Mouse (Mus musculus) adrenal gland, postnatal 4 days (tissue): Measurements from ENCODE around the gene Lamtor3. TPM values are rescaled to one million over a fixed set of nuclear protein-coding genes. Genes with fewer than 3 reads are reported as not detected.
"Not testable (repeated sequence)": the region's sequence is repeated elsewhere in the genome, so short reads cannot be mapped to it uniquely, and the experiment has no call there.

ENCODE experiments used
- DNase-seq, 2 experiments: peaks; one replicate each; pipeline ENCODE4 v3.0.0; 2021 to 2022; ENCODE audit warnings: low spot score in 2 of 2, mixed read lengths in 2 of 2
- total RNA-seq, 2 experiments: library from RNA; stranded (reverse); gene quantifications; 2 replicates each; pipeline ENCODE4 v1.2.3; 2021

Gene Lamtor3
- total RNA-seq, 2 experiments from 2014 or later: 63.6 to 68.8 TPM

- DNase-seq: no peak
These were observed 41.1 kb downstream of the Lamtor3 start for GRCm38 (mm10) chr3:137959456-137959855.

- DNase-seq: no peak
These were observed 43.6 kb downstream of the Lamtor3 start for GRCm38 (mm10) chr3:137961736-137962385.

GRCm38 (mm10) chr3:137963508-137963907, 45.2 kb downstream of the Lamtor3 start:
- DNase-seq: no peak

- DNase-seq: not testable (repeated sequence)
These were observed 45.7 kb downstream of the Lamtor3 start for GRCm38 (mm10) chr3:137964014-137964413.

GRCm38 (mm10) chr3:137968105-137968819, 50.0 kb downstream of the Lamtor3 start:
- no peak for DNase-seq

- DNase-seq: no peak
These were observed 50.6 kb downstream of the Lamtor3 start for GRCm38 (mm10) chr3:137968820-137969486.

GRCm38 (mm10) chr3:137969951-137970350, 51.6 kb downstream of the Lamtor3 start:
- DNase-seq: no peak

GRCm38 (mm10) chr3:137972224-137972623, 53.9 kb downstream of the Lamtor3 start:
- DNase-seq: no peak

GRCm38 (mm10) chr3:137972989-137973388, 54.7 kb downstream of the Lamtor3 start:
- no peak for DNase-seq

GRCm38 (mm10) chr3:137974306-137974705, 56.0 kb downstream of the Lamtor3 start:
- DNase-seq: no peak

GRCm38 (mm10) chr3:137975435-137975834, 57.1 kb downstream of the Lamtor3 start:
- DNase-seq: no peak

GRCm38 (mm10) chr3:137975856-137976423, 57.6 kb downstream of the Lamtor3 start:
- DNase-seq: no peak

- no peak for DNase-seq
These were observed 58.8 kb downstream of the Lamtor3 start for GRCm38 (mm10) chr3:137976943-137977628.

- no peak for DNase-seq
These were observed 59.3 kb downstream of the Lamtor3 start for GRCm38 (mm10) chr3:137977629-137978041.

GRCm38 (mm10) chr3:137978233-137978632, 59.9 kb downstream of the Lamtor3 start:
- no peak for DNase-seq

Other genes starting within 250 kb of the Lamtor3 start
- gene Gm21962, start 247.0 kb upstream of the Lamtor3 start, total RNA-seq: not detected
- 100 to 1,000 TPM; 360 to 373 TPM for gene H2afz, start 54.0 kb upstream of the Lamtor3 start, total RNA-seq
- gene Dnajb14, start 50.8 kb upstream of the Lamtor3 start, total RNA-seq: 10 to 100 TPM; 21.4 to 22.8 TPM
- 10 to 100 TPM; 11.6 to 13.8 TPM for gene Dapp1, start 63.0 kb downstream of the Lamtor3 start, total RNA-seq
- gene 1110002E22Rik, start 146.5 kb downstream of the Lamtor3 start, total RNA-seq: 1 to 10 TPM; 1.7 to 2.9 TPM
- under 1 TPM in 1 of 2 experiments, not detected in 1; 0.17 TPM for gene Gm5105, start 148.9 kb downstream of the Lamtor3 start, total RNA-seq
- gene Trmt10a, start 224.9 kb downstream of the Lamtor3 start, total RNA-seq: 10 to 100 TPM in 1 of 2 experiments, 1 to 10 TPM in 1; 6.6 to 12.5 TPM
- gene Mttp, start 226.5 kb downstream of the Lamtor3 start, total RNA-seq: 10 to 100 TPM; 11.7 to 21.3 TPM